Mouse (Mus musculus): Measurements from ENCODE around the gene 1110008P14Rik. TPM values are rescaled to one million over a fixed set of nuclear protein-coding genes. Genes with fewer than 3 reads are reported as not detected.

Gene 1110008P14Rik
- total RNA-seq (2023): 10 to 100 TPM; 21.5 to 25.8 TPM

GRCm38 (mm10) chr2:32381775-32382223 is at the start of gene 1110008P14Rik:
TSS of gene 1110008P14Rik (minus strand) at chr2:32381938.

GRCm38 (mm10) chr2:32395484-32395945 is 13.8 kb upstream of the 1110008P14Rik start, which contains the start of gene Ptges2:
TSS of gene Ptges2 (plus strand) at chr2:32395896.

GRCm38 (mm10) chr2:32387706-32388490 is 6.2 kb upstream of the 1110008P14Rik start, which contains the start of gene Lcn2:
TSS of gene Lcn2 (minus strand) at chr2:32388252.

GRCm38 (mm10) chr2:32353007-32353542 is 28.7 kb downstream of the 1110008P14Rik start, which contains the start of gene Dnm1:
TSS of gene Dnm1 (minus strand) at chr2:32353338.

GRCm38 (mm10) chr2:32352151-32353006 is 29.4 kb downstream of the 1110008P14Rik start, which contains the start of gene Ciz1:
TSS of gene Ciz1 (plus strand) at chr2:32352327.

Other genes starting within 250 kb of the 1110008P14Rik start
- 100 to 1,000 TPM; 164 to 165 TPM for gene Prrc2b, start 230.9 kb downstream of the 1110008P14Rik start, total RNA-seq (2023)
- gene Pomt1, start 145.3 kb downstream of the 1110008P14Rik start, total RNA-seq (2023): 10 to 100 TPM; 22.4 to 36.3 TPM
- 100 to 1,000 TPM; 116 to 123 TPM for gene Uck1, start 121.8 kb downstream of the 1110008P14Rik start, total RNA-seq (2023)
- gene Golga2, start 94.6 kb downstream of the 1110008P14Rik start, total RNA-seq (2023): 10 to 100 TPM; 50.2 to 63.1 TPM
- 10 to 100 TPM; 79.4 to 92.1 TPM for gene Swi5, start 93.9 kb downstream of the 1110008P14Rik start, total RNA-seq (2023)
- gene Ciz1, start 29.6 kb downstream of the 1110008P14Rik start, total RNA-seq (2023): 100 to 1,000 TPM; 116 to 117 TPM
- gene Dnm1, start 28.6 kb downstream of the 1110008P14Rik start, total RNA-seq (2023): not detected
- 1 to 10 TPM; 1.9 to 2.4 TPM for gene Lcn2, start 6.3 kb upstream of the 1110008P14Rik start, total RNA-seq (2023)
- 1 to 10 TPM; 5.8 to 7.8 TPM for gene Ptges2, start 14.0 kb upstream of the 1110008P14Rik start, total RNA-seq (2023)
- gene Naif1, start 68.5 kb upstream of the 1110008P14Rik start, total RNA-seq (2023): 1 to 10 TPM; 5.1 to 5.2 TPM
- gene Slc25a25, start 69.5 kb upstream of the 1110008P14Rik start, total RNA-seq (2023): 10 to 100 TPM; 46.4 to 58.3 TPM
- gene Fam102a, start 153.4 kb upstream of the 1110008P14Rik start, total RNA-seq (2023): 100 to 1,000 TPM; 173 to 175 TPM
- 10 to 100 TPM; 57.9 to 58.0 TPM for gene Dpm2, start 188.9 kb upstream of the 1110008P14Rik start, total RNA-seq (2023)
- gene Pip5kl1, start 192.9 kb upstream of the 1110008P14Rik start, total RNA-seq (2023): 1 to 10 TPM; 1.2 to 1.3 TPM
- not detected for gene 9430097D07Rik, start 193.7 kb upstream of the 1110008P14Rik start, total RNA-seq (2023)
- 10 to 100 TPM; 21.4 to 24.5 TPM for gene St6galnac4, start 205.2 kb upstream of the 1110008P14Rik start, total RNA-seq (2023)
- 1 to 10 TPM; 5.1 to 6.9 TPM for gene St6galnac6, start 217.8 kb upstream of the 1110008P14Rik start, total RNA-seq (2023)
- not detected for gene Ak1, start 239.8 kb upstream of the 1110008P14Rik start, total RNA-seq (2023)